Mouse (Mus musculus): ENCODE data around the gene Cryba2. TPM values are rescaled to one million over a fixed set of nuclear protein-coding genes. Genes with fewer than 3 reads are reported as not detected.

Cryba2 gene
- polyA plus RNA-seq, 1 experiment from 2014 or later = not detected

DNA sequence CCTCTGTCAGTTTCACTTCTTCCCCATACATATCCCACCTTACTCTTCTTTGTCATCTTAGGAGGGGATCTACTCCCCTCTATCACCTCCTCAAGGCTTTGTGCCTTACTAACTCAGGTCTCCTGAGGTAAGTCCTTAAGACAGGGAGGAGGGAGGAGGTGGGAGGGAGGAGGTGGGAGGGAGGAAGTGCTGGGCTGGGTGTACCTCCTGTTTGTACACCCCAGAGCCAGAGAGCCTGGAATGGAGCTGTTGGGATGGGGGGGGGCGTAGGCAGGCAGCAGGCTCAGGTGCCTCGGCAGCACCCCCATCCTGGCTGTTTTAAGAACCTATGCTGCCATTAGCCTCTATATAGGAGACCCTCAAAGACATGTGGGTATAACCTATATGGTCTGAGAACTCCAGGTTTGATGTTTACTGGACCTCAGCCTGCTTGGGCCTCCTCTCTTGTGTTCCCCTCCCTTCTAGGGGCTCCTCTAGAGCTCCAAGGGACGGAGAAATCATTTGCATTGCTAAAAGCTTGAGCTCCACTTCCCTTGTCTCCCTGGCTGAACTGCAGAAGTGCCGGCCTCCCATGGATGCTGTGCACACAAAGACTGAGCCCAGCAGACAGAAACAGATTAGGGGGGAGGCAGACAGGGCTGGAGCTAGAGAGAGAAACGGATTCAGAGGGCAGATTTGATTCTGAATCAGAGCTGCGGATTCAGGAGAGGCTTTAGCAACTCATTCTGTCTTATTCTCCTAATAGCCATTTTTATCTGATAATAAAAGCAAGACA is 41.8 kb downstream of the Cryba2 start:
- Histone ChIP-seq H3K9ac (replicated peaks; ENCODE audit: low read length) (no peak overlapping the region), H3K27me3 (ENCODE audit: insufficient read depth, low read length) (peaks cover 76% of the 10 kb centered on the region), H3K4me2 (replicated peaks; ENCODE audit: low read depth, low read length) (no peak overlapping the region), H3K36me3 (ENCODE audit: insufficient read depth, low read length) (no peaks in the 10 kb centered on the region), H3K4me1 (ENCODE audit: insufficient read depth, low read length) (peaks cover 14% of the 10 kb centered on the region), H3K4me3 (ENCODE audit: low read length) (no peak overlapping the region), H3K27ac (ENCODE audit: low read length) (no peak overlapping the region), H3K9me3 (ENCODE audit: low read length) (no peaks in the 10 kb centered on the region)
- ATAC-seq (ENCODE audit: low FRiP score, low TSS enrichment) = no peak
- WGBS = 17% methylated on average over 6 of the region's 6 CpGs

DNA sequence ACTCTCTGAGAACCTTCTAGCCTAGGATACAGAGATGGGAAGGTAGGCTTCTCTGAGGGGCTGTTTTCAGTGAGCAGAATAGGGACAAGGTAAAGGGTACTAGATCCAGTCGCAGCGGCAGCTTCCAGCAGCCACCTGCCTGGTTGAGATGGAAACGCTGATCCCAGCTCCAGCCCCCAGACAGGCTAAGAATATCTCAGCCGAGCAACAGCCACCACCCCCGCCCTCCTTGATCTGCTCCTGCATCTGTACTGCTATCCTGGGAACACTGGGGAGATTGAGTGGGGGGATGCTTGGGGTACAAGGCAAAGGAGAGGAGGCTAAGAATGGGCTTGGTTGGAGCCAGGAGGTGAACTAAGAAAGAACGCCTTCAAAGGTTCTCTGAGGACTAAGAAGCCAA is 42.7 kb downstream of the Cryba2 start:
- Histone ChIP-seq H3K36me3 (ENCODE audit: insufficient read depth, low read length) (no peaks in the 10 kb centered on the region), H3K27ac (ENCODE audit: low read length) (no peak overlapping the region), H3K27me3 (ENCODE audit: insufficient read depth, low read length) (peaks cover 69% of the 10 kb centered on the region), H3K4me1 (ENCODE audit: insufficient read depth, low read length) (peaks cover 7% of the 10 kb centered on the region), H3K4me2 (replicated peaks; ENCODE audit: low read depth, low read length) (no peak overlapping the region), H3K4me3 (ENCODE audit: low read length) (no peak overlapping the region), H3K9ac (replicated peaks; ENCODE audit: low read length) (no peak overlapping the region), H3K9me3 (ENCODE audit: low read length) (no peaks in the 10 kb centered on the region)
- WGBS = 14% methylated on average over 6 of the region's 6 CpGs
- ATAC-seq (ENCODE audit: low FRiP score, low TSS enrichment) = no peak

DNA sequence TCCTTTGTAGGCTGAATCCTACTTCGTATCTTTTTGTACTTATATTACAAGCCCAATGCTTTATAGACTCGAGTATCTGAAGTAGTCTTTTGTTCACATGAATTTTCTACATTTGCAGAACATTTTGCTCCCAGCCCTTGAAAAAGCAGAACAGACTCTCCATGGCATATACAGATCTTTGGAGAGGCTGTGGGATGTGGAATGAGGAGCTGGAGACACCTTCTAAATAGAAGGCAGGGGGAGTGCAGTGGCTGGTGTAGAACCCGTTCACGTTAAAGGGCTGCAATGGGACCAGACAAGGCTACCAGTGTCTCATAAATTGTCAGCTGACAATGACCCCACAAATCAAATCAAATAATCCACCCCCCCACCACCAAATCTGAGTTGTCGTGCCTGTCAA is 44.0 kb downstream of the Cryba2 start:
- no peak for ATAC-seq (ENCODE audit: low FRiP score, low TSS enrichment)
- Histone ChIP-seq H3K9me3 (ENCODE audit: low read length) (no peaks in the 10 kb centered on the region), H3K4me3 (ENCODE audit: low read length) (no peak overlapping the region), H3K4me1 (ENCODE audit: insufficient read depth, low read length) (no peaks in the 10 kb centered on the region), H3K36me3 (ENCODE audit: insufficient read depth, low read length) (no peaks in the 10 kb centered on the region), H3K27me3 (ENCODE audit: insufficient read depth, low read length) (peaks cover 57% of the 10 kb centered on the region), H3K4me2 (replicated peaks; ENCODE audit: low read depth, low read length) (no peak overlapping the region), H3K9ac (replicated peaks; ENCODE audit: low read length) (no peak overlapping the region), H3K27ac (ENCODE audit: low read length) (no peak overlapping the region)
- 40% methylated on average over 5 of the region's 5 CpGs for whole genome bisulfite sequencing

DNA sequence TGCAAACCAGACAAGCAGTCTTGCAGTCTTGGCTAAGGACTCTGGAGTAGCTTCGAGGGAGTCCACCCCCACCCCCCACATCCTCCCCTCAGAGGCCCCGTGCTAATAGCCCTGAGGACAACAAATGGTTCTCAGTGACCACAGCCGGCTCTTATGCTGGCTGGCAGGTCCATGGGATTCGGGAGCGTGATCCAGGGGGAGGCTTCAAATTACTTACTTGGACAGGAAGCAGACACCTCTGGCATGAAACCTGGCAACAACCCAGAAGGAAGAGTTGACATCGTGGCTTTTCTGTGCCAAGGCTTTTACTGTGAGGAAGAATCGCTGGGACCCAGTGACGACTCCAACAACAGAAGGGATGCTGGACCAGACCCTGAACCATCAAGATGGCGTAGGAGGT is 46.6 kb downstream of the Cryba2 start:
- Histone ChIP-seq H3K9me3 (ENCODE audit: low read length) (no peaks in the 10 kb centered on the region), H3K4me1 (ENCODE audit: insufficient read depth, low read length) (no peaks in the 10 kb centered on the region), H3K36me3 (ENCODE audit: insufficient read depth, low read length) (no peaks in the 10 kb centered on the region), H3K27ac (ENCODE audit: low read length) (no peak overlapping the region), H3K4me2 (replicated peaks; ENCODE audit: low read depth, low read length) (no peak overlapping the region), H3K9ac (replicated peaks; ENCODE audit: low read length) (no peak overlapping the region), H3K4me3 (ENCODE audit: low read length) (no peak overlapping the region), H3K27me3 (ENCODE audit: insufficient read depth, low read length) (peaks cover 32% of the 10 kb centered on the region)
- ATAC-seq (ENCODE audit: low FRiP score, low TSS enrichment) = no peak
- WGBS = 22% methylated on average over 9 of the region's 9 CpGs

DNA sequence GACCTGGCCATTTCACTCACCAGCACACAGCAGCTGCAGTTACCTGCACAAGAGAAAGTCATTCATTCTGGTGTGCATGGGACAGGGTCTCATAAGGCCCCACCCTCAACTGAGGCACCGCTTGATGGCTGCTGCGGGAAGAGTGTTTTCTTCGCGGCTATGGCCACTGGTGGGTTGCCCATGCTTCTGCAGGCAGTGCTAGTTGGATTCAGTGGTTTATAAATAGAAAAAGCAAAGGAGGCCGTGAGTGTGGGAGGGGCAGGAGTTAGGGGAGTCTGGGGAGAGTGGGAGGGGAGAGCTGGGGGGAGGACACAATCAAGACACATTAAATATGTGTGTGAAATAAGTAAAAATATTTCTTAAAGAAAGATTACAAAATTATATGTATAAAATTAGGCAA is 49.9 kb downstream of the Cryba2 start:
- no peaks in the 10 kb centered on the region for H3K9me3 ChIP-seq (ENCODE audit: low read length)
- H3K9ac ChIP-seq (replicated peaks; ENCODE audit: low read length) = no peak overlapping the region
- no peak overlapping the region for H3K4me2 ChIP-seq (replicated peaks; ENCODE audit: low read depth, low read length)
- WGBS = 78% methylated on average over 5 of the region's 5 CpGs
- H3K27me3 ChIP-seq (ENCODE audit: insufficient read depth, low read length) = 0 out of 2 replicates have a peak, but pooled peaks cover 3% of the 10 kb centered on the region
- H3K36me3 ChIP-seq (ENCODE audit: insufficient read depth, low read length) = no peaks in the 10 kb centered on the region
- no peaks in the 10 kb centered on the region for H3K4me1 ChIP-seq (ENCODE audit: insufficient read depth, low read length)
- H3K27ac ChIP-seq (ENCODE audit: low read length) = no peak overlapping the region
- ATAC-seq (ENCODE audit: low FRiP score, low TSS enrichment) = no peak
- H3K4me3 ChIP-seq (ENCODE audit: low read length) = no peak overlapping the region

MicroRNAs encoded within 50 kb of the gene (microRNA counts, 519-probe panel; counts per million panel counts)
- microRNA mmu-miR-375 = 2,588 counts per million, percentile 63 among the panel's probes with 10 or more counts

Small RNA genes within 50 kb of the gene (microRNA-seq; reads per million reads assigned to microRNA genes)
- gene Mir375 = 605 reads per million, percentile 76 among the genes with 10 or more reads in this experiment

Other genes with a start within 250 kb of the Cryba2 start
- 11.8 and 17.8 TPM in 2 replicates for gene Ttll4, start 231.4 kb downstream of the Cryba2 start, polyA plus RNA-seq (2015; fragmentation: Nextera tagmentation; extraction: Ambion mirVana)
- gene Cyp27a1, start 179.6 kb downstream of the Cryba2 start, polyA plus RNA-seq (2015; fragmentation: Nextera tagmentation; extraction: Ambion mirVana) = 7.6 and 7.7 TPM in 2 replicates
- gene Prkag3, start 143.9 kb downstream of the Cryba2 start, polyA plus RNA-seq (2015; fragmentation: Nextera tagmentation; extraction: Ambion mirVana) = 0.49 and 0.55 TPM in 2 replicates
- gene Wnt6, start 121.3 kb downstream of the Cryba2 start, polyA plus RNA-seq (2015; fragmentation: Nextera tagmentation; extraction: Ambion mirVana) = 1.9 and 2.5 TPM in 2 replicates
- gene Wnt10a, start 101.6 kb downstream of the Cryba2 start, polyA plus RNA-seq (2015; fragmentation: Nextera tagmentation; extraction: Ambion mirVana) = 0.50 and 0.57 TPM in 2 replicates
- gene Cdk5r2, start 38.2 kb downstream of the Cryba2 start, polyA plus RNA-seq (2015; fragmentation: Nextera tagmentation; extraction: Ambion mirVana) = not detected in 2 replicates
- 0.24 TPM in 1 of 2 replicates, not detected in the other for gene Fev, start 7.7 kb downstream of the Cryba2 start, polyA plus RNA-seq (2015; fragmentation: Nextera tagmentation; extraction: Ambion mirVana)
- 0.09 TPM in 1 of 2 replicates, not detected in the other for gene Cfap65, start 42.5 kb upstream of the Cryba2 start, polyA plus RNA-seq (2015; fragmentation: Nextera tagmentation; extraction: Ambion mirVana)
- 2.4 and 3.4 TPM in 2 replicates for gene Ihh, start 58.5 kb upstream of the Cryba2 start, polyA plus RNA-seq (2015; fragmentation: Nextera tagmentation; extraction: Ambion mirVana)
- 10.0 and 12.1 TPM in 2 replicates for gene Nhej1, start 232.1 kb upstream of the Cryba2 start, polyA plus RNA-seq (2015; fragmentation: Nextera tagmentation; extraction: Ambion mirVana)
- gene Slc23a3, start 240.7 kb upstream of the Cryba2 start, polyA plus RNA-seq (2015; fragmentation: Nextera tagmentation; extraction: Ambion mirVana) = 5.9 and 6.2 TPM in 2 replicates
- gene Cnppd1, start 249.6 kb upstream of the Cryba2 start, polyA plus RNA-seq (2015; fragmentation: Nextera tagmentation; extraction: Ambion mirVana) = 51.1 and 54.4 TPM in 2 replicates
- gene Retreg2, start 249.6 kb upstream of the Cryba2 start, polyA plus RNA-seq (2015; fragmentation: Nextera tagmentation; extraction: Ambion mirVana) = 56.3 and 59.8 TPM in 2 replicates

All from kidney, embryonic 16.5 days (tissue).